Mouse (Mus musculus) testis, adult 2 months (tissue): ENCODE data around the gene Hoxd10.

Experiments used
- CTCF ChIP-seq: fragments of 200-500 bp; IDR thresholded peaks from 2 replicates; pipeline ENCODE4 v1.5.1; 2012; ENCODE audit warnings: low read depth, mild to moderate bottlenecking, inconsistent platforms, low read length, moderate library complexity; ENCODE audit not compliant: control insufficient read depth, insufficient read depth, insufficient replicate concordance
- POLR2A ChIP-seq: fragments of 200-500 bp; IDR thresholded peaks from 2 replicates; pipeline ENCODE4 v1.6.1; 2012; ENCODE audit warnings: low read depth, mild to moderate bottlenecking, inconsistent platforms, low read length, moderate library complexity; ENCODE audit not compliant: control insufficient read depth

DNA sequence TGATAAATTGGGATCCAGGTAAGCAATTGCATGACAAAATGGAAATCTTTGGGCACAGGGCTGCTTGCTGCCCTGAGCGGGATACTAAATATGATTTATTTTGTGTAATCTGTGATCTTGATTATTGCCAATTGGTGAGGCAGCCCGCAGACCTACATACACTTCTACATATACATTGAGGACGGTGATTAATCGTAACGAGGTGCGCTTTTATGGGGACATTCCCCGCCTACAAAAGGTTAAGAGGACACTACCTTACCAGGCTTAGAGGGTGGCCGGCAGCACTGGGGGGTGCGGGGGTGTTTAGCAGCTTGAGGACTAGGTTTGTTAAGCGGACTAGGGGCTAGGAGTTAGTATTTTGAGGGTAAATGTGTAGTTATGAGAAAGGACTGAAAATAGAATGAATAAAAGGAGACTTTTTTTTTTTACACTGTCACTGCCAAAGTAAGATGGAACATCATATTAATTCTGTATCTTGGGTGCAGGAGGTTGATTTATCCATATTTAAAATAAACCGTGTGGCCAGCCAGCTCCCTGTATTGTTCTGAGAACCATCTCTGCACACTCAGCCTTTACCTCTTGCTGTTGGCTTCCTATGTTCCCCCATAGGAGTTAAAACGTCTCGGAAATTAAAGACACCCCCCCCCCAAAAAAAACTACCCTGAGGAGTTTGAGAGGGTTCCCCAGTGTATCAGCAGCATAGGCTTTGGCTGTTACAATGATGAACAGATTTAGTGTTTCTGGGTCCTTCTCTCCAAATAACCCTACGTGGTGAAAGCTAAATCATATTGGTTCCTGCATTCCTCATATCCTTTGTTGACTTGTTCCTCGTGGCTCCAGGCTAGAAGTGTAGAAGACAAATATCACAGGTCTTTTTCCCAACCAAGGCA lies 45.2 kb downstream of the Hoxd10 start:
- TF ChIP-seq POLR2A (no peak), CTCF (no peak)
